Mouse (Mus musculus) embryonic facial prominence, embryonic 11.5 days (tissue): ENCODE measurements around the gene Brf1. TPM values are rescaled to one million over a fixed set of nuclear protein-coding genes. Genes with fewer than 3 reads are reported as not detected.

Source experiments
- ATAC-seq: fragments of 200-750 bp; cut with Nextera tagmentation; replicated peaks from 2 replicates; pipeline ENCODE4 v1.8.0; 2017; ENCODE audit warnings: low read depth; ENCODE audit not compliant: insufficient number of reproducible peaks, low FRiP score, low TSS enrichment
- DNase-seq: peaks from one replicate; pipeline ENCODE4 v3.0.0-alpha.2; 2015; ENCODE audit warnings: low spot score
- H3K27ac ChIP-seq: fragments of 300-500 bp; sonication (generic); replicated peaks from 2 replicates; pipeline ENCODE4 v1.5.1; 2014; ENCODE audit warnings: mild to moderate bottlenecking, low read depth, low read length, control low read depth
- H3K27me3 ChIP-seq: fragments of 300-500 bp; sonication (generic); 2 replicates; pipeline ENCODE4 v1.6.1; 2014; ENCODE audit warnings: mild to moderate bottlenecking, low read length, moderate library complexity, mixed read lengths; ENCODE audit not compliant: control insufficient read depth, insufficient read depth
- H3K36me3 ChIP-seq: fragments of 300-500 bp; sonication (generic); replicated peaks from 2 replicates; pipeline ENCODE4 v1.6.1; 2014; ENCODE audit warnings: low read depth, mild to moderate bottlenecking, low read length, moderate library complexity, mixed read lengths; ENCODE audit not compliant: control insufficient read depth, insufficient read depth
- H3K4me1 ChIP-seq: fragments of 300-500 bp; sonication (generic); 2 replicates; pipeline ENCODE4 v1.6.1; 2014; ENCODE audit warnings: low read length, mixed read lengths; ENCODE audit not compliant: control insufficient read depth, insufficient read depth
- H3K4me2 ChIP-seq: fragments of 300-500 bp; sonication (generic); 2 replicates; pipeline ENCODE4 v1.6.1; 2014; ENCODE audit warnings: low read depth, mild to moderate bottlenecking, control low read depth, low read length, moderate library complexity
- H3K4me3 ChIP-seq: fragments of 300-500 bp; sonication (generic); 2 replicates; pipeline ENCODE4 v1.5.1; 2014; ENCODE audit warnings: low read depth, low read length, control low read depth
- H3K9ac ChIP-seq: fragments of 300-500 bp; sonication (generic); replicated peaks from 2 replicates; pipeline ENCODE4 v1.6.1; 2014; ENCODE audit warnings: mild to moderate bottlenecking, control low read depth, low read length
- H3K9me3 ChIP-seq: fragments of 300-500 bp; sonication (generic); replicated peaks from 2 replicates; pipeline ENCODE4 v1.6.1; 2016; ENCODE audit warnings: mild to moderate bottlenecking, low read length, inconsistent platforms, mixed read lengths; ENCODE audit not compliant: control insufficient read depth
- WGBS: fragments of 180-500 bp; shearing (Covaris S2); extraction: QIAGEN DNeasy Blood & Tissue Kit; methylation state at CpG from one replicate; pipeline ENCODE4 v1.1.7; 2014; 5-methylcytosine and 5-hydroxymethylcytosine counted together
- polyA plus RNA-seq: library from polyadenylated mRNA; unstranded; fragments of >200 nt; fragmentation: Nextera tagmentation; extraction: Ambion mirVana; gene quantifications from 2 replicates; pipeline ENCODE4 v1.2.1, GENCODE M21; 2014

The Brf1 gene
- polyA plus RNA-seq, 1 experiment from 2014 or later: 50.8 TPM

GRCm38 (mm10) chr12:112961872-112962271, 38.6 kb downstream of the Brf1 start:
- WGBS: 81% methylated on average over 5 of the region's 5 CpGs
- Histone ChIP-seq H3K27ac (no peak overlapping the region), H3K4me1 (no peaks in the 10 kb centered on the region), H3K27me3 (no peaks in the 10 kb centered on the region), H3K4me3 (no peak overlapping the region), H3K9ac (no peak overlapping the region), H3K4me2 (no peak overlapping the region), H3K9me3 (no peaks in the 10 kb centered on the region), H3K36me3 (peaks cover 34% of the 10 kb centered on the region)
- ATAC-seq: no peak
- DNase-seq: no peak

GRCm38 (mm10) chr12:112961428-112961827, 39.1 kb downstream of the Brf1 start:
- Histone ChIP-seq H3K4me2 (no peak overlapping the region), H3K4me1 (no peaks in the 10 kb centered on the region), H3K27ac (no peak overlapping the region), H3K27me3 (no peaks in the 10 kb centered on the region), H3K9me3 (no peaks in the 10 kb centered on the region), H3K36me3 (peaks cover 29% of the 10 kb centered on the region), H3K4me3 (no peak overlapping the region), H3K9ac (no peak overlapping the region)
- no peak for ATAC-seq
- no peak for DNase-seq
- WGBS: 91% methylated on average over 7 of the region's 7 CpGs

- WGBS: 83% methylated on average over 8 of the region's 8 CpGs
- Histone ChIP-seq H3K4me3 (no peak overlapping the region), H3K9ac (no peak overlapping the region), H3K4me1 (no peaks in the 10 kb centered on the region), H3K9me3 (no peaks in the 10 kb centered on the region), H3K27ac (no peak overlapping the region), H3K27me3 (no peaks in the 10 kb centered on the region), H3K36me3 (peaks cover 29% of the 10 kb centered on the region), H3K4me2 (no peak overlapping the region)
- no peak for DNase-seq
- ATAC-seq: no peak
Measured at GRCm38 (mm10) chr12:112959421-112959820, 41.1 kb downstream of the Brf1 start.

- H3K4me1 ChIP-seq: no peaks in the 10 kb centered on the region
- H3K27me3 ChIP-seq: no peaks in the 10 kb centered on the region
- no peak overlapping the region for H3K4me2 ChIP-seq
- no peak overlapping the region for H3K4me3 ChIP-seq
- DNase-seq: peak; percentile 48
- H3K27ac ChIP-seq: no peak overlapping the region
- ATAC-seq: 0 out of 2 replicates have a peak, but pooled peaks have one; percentile 14
- H3K9ac ChIP-seq: no peak overlapping the region
- WGBS: 49% methylated on average over 4 of the region's 4 CpGs
- H3K36me3 ChIP-seq: peaks cover 22% of the 10 kb centered on the region
- no peaks in the 10 kb centered on the region for H3K9me3 ChIP-seq
Measured at GRCm38 (mm10) chr12:112958303-112958702, 42.2 kb downstream of the Brf1 start.

- WGBS: 33% methylated on average over 4 of the region's 4 CpGs
- peak; percentile 72 for DNase-seq
Measured at GRCm38 (mm10) chr12:112955800-112956199, 44.7 kb downstream of the Brf1 start.

GRCm38 (mm10) chr12:112952926-112953565, 47.5 kb downstream of the Brf1 start:
- Histone ChIP-seq H3K27ac (no peak overlapping the region), H3K9me3 (no peaks in the 10 kb centered on the region), H3K4me1 (no peaks in the 10 kb centered on the region; the same call in 1 of the 2 replicates), H3K4me2 (no peak overlapping the region), H3K27me3 (no peaks in the 10 kb centered on the region), H3K9ac (no peak overlapping the region), H3K36me3 (no peaks in the 10 kb centered on the region; the same call in 1 of the 2 replicates), H3K4me3 (no peak overlapping the region)
- DNase-seq (no peak), ATAC-seq (no peak)
- WGBS: 82% methylated on average over 3 of the region's 3 CpGs

More at GRCm38 (mm10) chr12:112955800-112956199, 44.7 kb downstream of the Brf1 start:
- peaks cover 9% of the 10 kb centered on the region for H3K36me3 ChIP-seq
- no peaks in the 10 kb centered on the region; the same call in 1 of the 2 replicates for H3K4me1 ChIP-seq
- 0 out of 2 replicates have a peak, but pooled peaks have one; percentile 35 for ATAC-seq
- H3K9ac ChIP-seq: no peak overlapping the region
- no peak overlapping the region for H3K4me2 ChIP-seq
- no peaks in the 10 kb centered on the region for H3K9me3 ChIP-seq
- H3K27ac ChIP-seq: no peak overlapping the region
- no peaks in the 10 kb centered on the region for H3K27me3 ChIP-seq
- no peak overlapping the region for H3K4me3 ChIP-seq

GRCm38 (mm10) chr12:112952433-112952832, 48.1 kb downstream of the Brf1 start:
- Histone ChIP-seq H3K27ac (no peak overlapping the region), H3K9me3 (no peaks in the 10 kb centered on the region), H3K36me3 (no peaks in the 10 kb centered on the region; the same call in 1 of the 2 replicates), H3K4me3 (no peak overlapping the region), H3K4me2 (no peak overlapping the region), H3K4me1 (no peaks in the 10 kb centered on the region; the same call in 1 of the 2 replicates), H3K9ac (no peak overlapping the region), H3K27me3 (no peaks in the 10 kb centered on the region)
- ATAC-seq (no peak), DNase-seq (no peak)
- 75% methylated on average over 8 of the region's 8 CpGs for WGBS

- no peaks in the 10 kb centered on the region for H3K27me3 ChIP-seq
- 20% methylated on average over 7 of the region's 7 CpGs for WGBS
- H3K4me2 ChIP-seq: no peak overlapping the region
- no peaks in the 10 kb centered on the region for H3K36me3 ChIP-seq
- H3K9ac ChIP-seq: no peak overlapping the region
- no peak for DNase-seq
- H3K4me1 ChIP-seq: no peaks in the 10 kb centered on the region; the same call in 1 of the 2 replicates
- H3K4me3 ChIP-seq: no peak overlapping the region
- no peaks in the 10 kb centered on the region for H3K9me3 ChIP-seq
- ATAC-seq: no peak
- no peak overlapping the region for H3K27ac ChIP-seq
Measured at GRCm38 (mm10) chr12:112951150-112951842, 49.2 kb downstream of the Brf1 start.
